Mouse (Mus musculus) C2C12 (cell line): ENCODE measurements around the gene Nol3.

Experiments used
- CTCF ChIP-seq: IDR thresholded peaks from one replicate; pipeline ENCODE4 v1.5.1; 2011; ENCODE audit not compliant: control insufficient read depth, insufficient read depth, insufficient read length
- MYOG ChIP-seq: IDR thresholded peaks from one replicate; pipeline ENCODE4 v1.6.1; 2011; ENCODE audit not compliant: control insufficient read depth, insufficient read length; ENCODE audit errors: extremely low read depth

DNA sequence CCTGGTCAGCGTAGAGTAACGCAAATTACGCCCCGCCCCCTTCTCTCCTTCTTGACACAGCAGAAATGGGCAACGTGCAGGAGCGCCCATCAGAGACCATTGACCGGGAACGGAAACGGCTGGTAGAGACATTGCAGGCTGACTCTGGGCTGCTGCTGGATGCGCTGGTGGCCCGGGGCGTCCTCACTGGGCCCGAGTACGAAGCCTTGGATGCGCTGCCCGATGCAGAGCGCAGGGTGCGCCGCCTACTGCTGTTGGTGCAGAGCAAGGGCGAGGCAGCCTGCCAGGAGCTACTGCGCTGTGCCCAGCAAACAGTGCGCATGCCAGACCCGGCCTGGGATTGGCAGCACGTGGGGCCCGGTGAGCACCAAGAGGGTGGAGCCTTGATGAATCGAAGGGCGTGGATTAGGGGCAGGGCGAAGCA is 3.0 kb downstream of the Nol3 start:
- TF ChIP-seq CTCF = no peak
- no peak for TF ChIP-seq MYOG
